ENCODE assay signal across 8 mouse cellular contexts in the genomic region with DNA sequence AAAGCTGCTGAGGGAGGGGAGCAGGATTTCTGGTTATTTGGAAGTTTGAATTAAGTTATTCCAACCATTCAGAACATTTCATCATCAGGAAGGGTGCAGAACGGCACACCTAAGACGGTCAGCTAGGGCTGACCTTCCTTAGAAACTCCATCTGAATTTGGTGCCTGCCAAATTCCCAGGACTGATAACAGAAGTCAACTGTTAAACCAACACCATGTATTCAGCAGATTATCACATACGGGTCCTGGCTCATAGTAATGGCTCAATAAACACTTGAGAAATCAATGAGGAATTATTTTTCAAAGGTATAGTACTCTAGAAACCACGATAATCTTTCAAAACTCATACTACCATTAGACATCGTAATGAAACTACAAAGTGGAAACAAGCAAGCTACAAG. TPM values are rescaled to one million over a fixed set of nuclear protein-coding genes. Genes with fewer than 3 reads are reported as not detected.
DNase-seq lines count a peak whose midpoint lies in the region; ATAC-seq and TF ChIP-seq lines count a peak whose summit lies in the region.

No protein-coding gene starts in this region.

- no peak overlapping the region for H3K27ac ChIP-seq in heart, embryonic 12.5 days (ENCODE audit: poor library complexity, severe bottlenecking)
- no peak overlapping the region for H3K27ac ChIP-seq in bone marrow, adult 2 months (ENCODE audit: control insufficient read depth, insufficient read depth, low read depth, low read length, poor library complexity)
- H3K27ac ChIP-seq in hindbrain, embryonic 14.5 days, result no peak overlapping the region
- no peak overlapping the region for H3K27ac ChIP-seq in midbrain, embryonic 11.5 days (ENCODE audit: low read depth, low read length)

- H3K9ac ChIP-seq in heart, embryonic 12.5 days, result no peak overlapping the region; the same call in 1 of the 2 replicates
- peak overlapping the region; percentile 93; the same call in 1 of the 2 replicates for H3K9ac ChIP-seq in hindbrain, embryonic 14.5 days
- no peak overlapping the region for H3K9ac ChIP-seq in midbrain, embryonic 11.5 days (ENCODE audit: low read length)

- H3K9me3 ChIP-seq in heart, embryonic 12.5 days (replicated peaks), result no peaks in the 10 kb centered on the region
- no peaks in the 10 kb centered on the region for H3K9me3 ChIP-seq in hindbrain, embryonic 14.5 days (ENCODE audit: control insufficient read depth, low read length)
- H3K9me3 ChIP-seq in midbrain, embryonic 11.5 days (ENCODE audit: control insufficient read depth, low read length), result no peaks in the 10 kb centered on the region

- peak overlapping the region; percentile 35 for H3K4me3 ChIP-seq in heart, embryonic 12.5 days
- H3K4me3 ChIP-seq in bone marrow, adult 2 months (replicated peaks; ENCODE audit: control insufficient read depth, low read depth, low read length), result peak overlapping the region; percentile 40
- peak overlapping the region; percentile 93 for H3K4me3 ChIP-seq in hindbrain, embryonic 14.5 days (replicated peaks; ENCODE audit: low read length)
- peak overlapping the region; percentile 94; the same call in 1 of the 2 replicates for H3K4me3 ChIP-seq in midbrain, embryonic 11.5 days (ENCODE audit: low read depth, low read length)

- 15% methylated on average over 5 of the region's 5 CpGs for WGBS in heart, embryonic 12.5 days
- WGBS in bone marrow, adult 2 months, result 22% methylated on average over 5 of the region's 5 CpGs
- WGBS in hindbrain, embryonic 14.5 days, result 45% methylated on average over 5 of the region's 5 CpGs
- WGBS in midbrain, embryonic 11.5 days, result 52% methylated on average over 5 of the region's 5 CpGs

- intact Hi-C loops in heart, postnatal 10 days (cut with DNase I), result loop anchor here (5.0 kb wide), 1 partner anchor 116 kb away; no protein-coding TSS in a partner anchor

- H3K4me1 ChIP-seq in heart, embryonic 12.5 days (replicated peaks), result peaks cover 20% of the 10 kb centered on the region
- no peaks in the 10 kb centered on the region; the same call in 1 of the 2 replicates for H3K4me1 ChIP-seq in bone marrow, adult 2 months (ENCODE audit: control insufficient read depth, insufficient read depth, low read length)
- peaks cover 17% of the 10 kb centered on the region for H3K4me1 ChIP-seq in hindbrain, embryonic 14.5 days (replicated peaks; ENCODE audit: control insufficient read depth, insufficient read depth, low read length)
- peaks cover 9% of the 10 kb centered on the region; the same call in 1 of the 2 replicates for H3K4me1 ChIP-seq in midbrain, embryonic 11.5 days (ENCODE audit: control insufficient read depth, insufficient read depth, low read length)

- H3K36me3 ChIP-seq in heart, embryonic 12.5 days, result no peaks in the 10 kb centered on the region
- no peaks in the 10 kb centered on the region for H3K36me3 ChIP-seq in hindbrain, embryonic 14.5 days (replicated peaks; ENCODE audit: control insufficient read depth, insufficient read depth)
- H3K36me3 ChIP-seq in midbrain, embryonic 11.5 days (ENCODE audit: control insufficient read depth, insufficient read depth, low read length), result no peaks in the 10 kb centered on the region

- DNase-seq in heart, postnatal 10 days, result no peak
- DNase-seq in hindbrain, embryonic 14.5 days (ENCODE audit: low spot score), result no peak
- DNase-seq in midbrain, embryonic 11.5 days (ENCODE audit: low spot score, missing footprints), result no peak
- DNase-seq in ovary, adult 18-20 months (ENCODE audit: low spot score), result no peak
- DNase-seq in T-cell, adult 2 months (ENCODE audit: low spot score), result no peak
- no peak for DNase-seq in adrenal gland, postnatal 25 days

- TF ChIP-seq CTCF in bone marrow, adult 2 months (IDR thresholded peaks at IDR 0.05; ENCODE audit: control insufficient read depth, insufficient read depth, low read length), result no peak

- no peaks in the 10 kb centered on the region for H3K27me3 ChIP-seq in heart, embryonic 12.5 days (replicated peaks)
- H3K27me3 ChIP-seq in hindbrain, embryonic 14.5 days (ENCODE audit: control insufficient read depth, insufficient read depth, low read length), result no peaks in the 10 kb centered on the region
- no peaks in the 10 kb centered on the region for H3K27me3 ChIP-seq in midbrain, embryonic 11.5 days (ENCODE audit: control insufficient read depth, insufficient read depth, low read length)

- TF ChIP-seq POLR2A in bone marrow, adult 2 months (IDR thresholded peaks at IDR 0.05; ENCODE audit: borderline replicate concordance, control insufficient read depth, low read depth, low read length), result no peak

- peak overlapping the region; percentile 65 for H3K4me2 ChIP-seq in heart, embryonic 12.5 days
- H3K4me2 ChIP-seq in hindbrain, embryonic 14.5 days (replicated peaks), result peak overlapping the region; percentile 73
- H3K4me2 ChIP-seq in midbrain, embryonic 11.5 days, result peak overlapping the region; percentile 64

- ATAC-seq in heart, embryonic 12.5 days (ENCODE audit: insufficient number of reproducible peaks, low FRiP score), result no peak
- ATAC-seq in hindbrain, embryonic 14.5 days (ENCODE audit: low FRiP score), result no peak
- ATAC-seq in midbrain, embryonic 11.5 days (ENCODE audit: low FRiP score), result no peak

RNA-seq across cellular contexts. Expression of gene Tlk1, which starts 2.1 kb away (rescaled TPM):
- 38.5 and 43.6 TPM in 2 replicates for polyA plus RNA-seq in heart, embryonic 12.5 days (2016; fragmentation: Nextera tagmentation; extraction: Ambion mirVana)
- 10 to 100 TPM; 45.9 to 47.3 TPM for total RNA-seq in heart, postnatal 10 days (2021)
- 39.5 and 79.6 TPM in 2 replicates for polyA plus RNA-seq in bone marrow, adult 2 months (2011; ENCODE audit: insufficient read depth, insufficient read length, low replicate concordance, missing spikeins)
- polyA plus RNA-seq in hindbrain, embryonic 14.5 days (2014; fragmentation: Nextera tagmentation; extraction: Ambion mirVana), result 28.1 and 29.9 TPM in 2 replicates
- polyA plus RNA-seq in midbrain, embryonic 11.5 days (2014; fragmentation: Nextera tagmentation; extraction: Ambion mirVana), result 44.6 and 45.2 TPM in 2 replicates
- total RNA-seq in adrenal gland, postnatal 25 days (2021), result 70.8 and 82.7 TPM in 2 replicates

Comparison
In these comparisons a context has a peak if more than half of its experiments do, and no peak if none do; other contexts are left out.
1. H3K4me3 ChIP-seq: peak in every context shown above with its lines; median percentile 94 in midbrain, embryonic 11.5 days; 93 in hindbrain, embryonic 14.5 days; 40 in bone marrow, adult 2 months; 35 in heart, embryonic 12.5 days.